Mouse (Mus musculus) ES-Bruce4 (cell line): ENCODE results near the gene Unc119b. TPM values are rescaled to one million over a fixed set of nuclear protein-coding genes. Genes with fewer than 3 reads are reported as not detected.
"Not testable (repeated sequence)": the region's sequence is repeated elsewhere in the genome, so short reads cannot be mapped to it uniquely, and the experiment has no call there.

Source experiments
- H3K27ac ChIP-seq: 2 replicates; pipeline ENCODE4 v1.5.1; 2012; ENCODE audit warnings: low read length, inconsistent platforms; ENCODE audit not compliant: insufficient read depth
- H3K27me3 ChIP-seq: 2 replicates; pipeline ENCODE4 v1.6.1; 2012; ENCODE audit warnings: mild to moderate bottlenecking, low read length, inconsistent platforms; ENCODE audit not compliant: control insufficient read depth, poor library complexity, insufficient read depth, severe bottlenecking
- H3K36me3 ChIP-seq: 2 replicates; pipeline ENCODE4 v1.6.1; 2012; ENCODE audit warnings: inconsistent platforms, mild to moderate bottlenecking, low read length, moderate library complexity; ENCODE audit not compliant: control insufficient read depth, poor library complexity, insufficient read depth, severe bottlenecking
- H3K4me1 ChIP-seq: one replicate; pipeline ENCODE4 v1.8.1; 2011; ENCODE audit warnings: low read length; ENCODE audit not compliant: control insufficient read depth, insufficient read depth
- H3K4me3 ChIP-seq: 2 replicates; pipeline ENCODE4 v1.5.1; 2011; ENCODE audit warnings: low read depth, mild to moderate bottlenecking, low read length
- H3K9ac ChIP-seq: 2 replicates; pipeline ENCODE4 v1.6.1; 2012; ENCODE audit warnings: low read depth, mild to moderate bottlenecking, inconsistent platforms; ENCODE audit not compliant: poor library complexity, severe bottlenecking
- H3K9me3 ChIP-seq: replicated peaks from 2 replicates; pipeline ENCODE4 v1.6.1; 2012; ENCODE audit warnings: mild to moderate bottlenecking, low read length, inconsistent platforms; ENCODE audit not compliant: control insufficient read depth, poor library complexity, insufficient read depth, severe bottlenecking
- CTCF ChIP-seq: IDR thresholded peaks from one replicate; pipeline ENCODE4 v1.8.1; 2011; ENCODE audit warnings: low read depth, low read length
- EP300 ChIP-seq: IDR thresholded peaks from 2 replicates; pipeline ENCODE4 v1.6.1; 2011; ENCODE audit warnings: low read depth, low read length; ENCODE audit not compliant: insufficient read depth
- POLR2A ChIP-seq: IDR thresholded peaks from one replicate; pipeline ENCODE4 v1.8.1; 2011; ENCODE audit warnings: low read length; ENCODE audit not compliant: insufficient read depth
- polyA plus RNA-seq: library from polyadenylated mRNA; stranded (reverse); fragments of >200 nt; gene quantifications from 2 replicates; pipeline ENCODE4 v1.2.4, GENCODE M21; 2011; ENCODE audit warnings: low read depth; ENCODE audit not compliant: missing spikeins, insufficient read depth, insufficient read length

The Unc119b gene
- polyA plus RNA-seq, 1 experiment = 35.5 TPM

DNA sequence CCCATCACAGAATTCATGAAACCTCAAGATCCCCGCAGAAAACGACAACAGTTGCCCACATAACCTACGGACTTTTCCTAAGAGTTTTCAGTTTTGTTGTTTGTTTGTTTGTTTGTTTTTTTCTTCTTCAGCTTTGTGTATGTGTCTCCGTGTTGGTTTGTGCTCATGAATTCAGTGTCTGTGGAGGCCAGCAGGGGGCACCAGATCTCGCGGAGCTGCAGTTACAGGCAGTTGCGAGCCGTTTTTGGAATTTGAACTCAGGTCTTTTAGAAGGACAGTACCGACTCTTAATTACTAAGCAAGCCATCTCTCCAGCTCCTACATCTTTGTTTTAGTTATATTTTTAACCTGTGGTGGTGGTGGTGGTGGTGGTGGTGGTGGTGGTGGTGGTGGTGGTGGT is 30.6 kb upstream of the Unc119b start:
- TF ChIP-seq POLR2A (no peak), CTCF (peak; percentile 75)
- Histone ChIP-seq H3K9ac (no peak overlapping the region), H3K9me3 (no peaks in the 10 kb centered on the region), H3K27ac (0 out of 2 replicates have a peak overlapping the region, but pooled peaks have one; percentile 30), H3K4me1 (no peaks in the 10 kb centered on the region), H3K36me3 (no peaks in the 10 kb centered on the region), H3K27me3 (no peaks in the 10 kb centered on the region), H3K4me3 (no peak overlapping the region)

- not testable (repeated sequence) for H3K27ac ChIP-seq, H3K4me3 ChIP-seq, H3K9me3 ChIP-seq, H3K9ac ChIP-seq, H3K4me1 ChIP-seq, H3K27me3 ChIP-seq, H3K36me3 ChIP-seq
These were observed 29.7 kb upstream of the Unc119b start for GRCm38 (mm10) chr5:115164446-115164845.

DNA sequence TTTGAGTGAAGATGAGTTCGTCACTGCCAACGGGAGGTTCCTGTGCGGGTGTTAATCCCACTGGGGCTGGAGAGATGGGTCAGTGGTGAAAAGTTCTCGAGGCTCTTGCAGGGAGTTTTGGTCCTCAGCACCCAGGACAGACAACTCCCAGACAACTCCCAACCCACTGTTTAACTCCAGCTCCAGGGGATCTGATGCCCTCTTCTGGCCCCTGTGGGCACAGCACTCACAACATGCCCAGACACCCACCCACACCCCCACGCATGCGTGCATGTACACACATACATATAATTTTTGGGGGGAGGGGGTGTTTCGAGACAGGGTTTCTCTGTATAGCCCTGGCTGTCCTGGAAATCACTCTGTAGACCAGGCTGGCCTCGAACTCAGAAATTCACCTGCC is 28.8 kb upstream of the Unc119b start:
- peak overlapping the region; percentile 46 for H3K27ac ChIP-seq
- peak; percentile 66; the same call in 1 of the 2 replicates for TF ChIP-seq EP300
- peak; percentile 82 for TF ChIP-seq CTCF
- no peak for TF ChIP-seq POLR2A
- peak overlapping the region; percentile 64 for H3K4me3 ChIP-seq
- no peaks in the 10 kb centered on the region for H3K27me3 ChIP-seq
- no peaks in the 10 kb centered on the region for H3K4me1 ChIP-seq
- H3K36me3 ChIP-seq = no peaks in the 10 kb centered on the region
- H3K9ac ChIP-seq = peak overlapping the region; percentile 20; the same call in 1 of the 2 replicates
- H3K9me3 ChIP-seq = no peaks in the 10 kb centered on the region

DNA sequence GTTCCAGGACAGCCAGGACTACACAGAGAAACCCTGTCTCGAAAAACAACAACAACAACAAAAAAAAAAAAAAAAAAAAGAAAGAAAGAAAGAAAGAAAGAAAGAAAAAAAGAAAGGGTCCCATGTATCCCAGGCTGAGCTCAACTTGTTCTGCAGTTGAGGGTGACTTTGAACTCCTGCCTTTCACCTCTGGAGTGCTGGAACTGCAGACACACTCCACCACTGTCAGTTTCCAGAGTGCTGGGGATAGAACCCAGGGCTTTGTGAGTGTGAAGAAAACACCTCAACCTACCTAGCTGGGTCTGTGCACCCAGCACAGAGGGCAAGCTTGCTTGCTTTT is 27.1 kb upstream of the Unc119b start:
- H3K27me3 ChIP-seq, H3K36me3 ChIP-seq, H3K9ac ChIP-seq, H3K4me1 ChIP-seq, H3K27ac ChIP-seq, H3K4me3 ChIP-seq, H3K9me3 ChIP-seq: not testable (repeated sequence)

- H3K9me3 ChIP-seq = no peaks in the 10 kb centered on the region
- H3K27me3 ChIP-seq = no peaks in the 10 kb centered on the region
- no peak overlapping the region for H3K4me3 ChIP-seq
- no peak for TF ChIP-seq CTCF
- no peak for TF ChIP-seq POLR2A
- TF ChIP-seq EP300 = no peak
- H3K27ac ChIP-seq = 0 out of 2 replicates have a peak overlapping the region, but pooled peaks have one; percentile 4
- no peaks in the 10 kb centered on the region for H3K36me3 ChIP-seq
- peak overlapping the region; percentile 38; the same call in 1 of the 2 replicates for H3K9ac ChIP-seq
- H3K4me1 ChIP-seq = no peaks in the 10 kb centered on the region
These were observed 26.5 kb upstream of the Unc119b start for GRCm38 (mm10) chr5:115161064-115161939.

- Histone ChIP-seq H3K27ac (peak overlapping the region; percentile 16; the same call in 1 of the 2 replicates), H3K4me1 (no peaks in the 10 kb centered on the region)
These were observed 25.9 kb upstream of the Unc119b start for GRCm38 (mm10) chr5:115160655-115161054.

More at GRCm38 (mm10) chr5:115160655-115161054, 25.9 kb upstream of the Unc119b start:
- TF ChIP-seq CTCF (no peak), EP300 (no peak), POLR2A (no peak)
- Histone ChIP-seq H3K36me3 (no peaks in the 10 kb centered on the region), H3K9me3 (no peaks in the 10 kb centered on the region), H3K4me3 (no peak overlapping the region), H3K9ac (no peak overlapping the region), H3K27me3 (no peaks in the 10 kb centered on the region)
